Mouse (Mus musculus) cerebellum, postnatal 25 days (tissue): ENCODE results near the gene Prkn.

Experiments used
- DNase-seq, 2 experiments: peaks; one replicate each; pipeline ENCODE4 v3.0.0; 2021; ENCODE audit warnings: mixed read lengths in 2 of 2

The Prkn gene

GRCm38 (mm10) chr17:11664610-11665345 lies 824.6 kb downstream of the Prkn start:
- peak; percentile 8 to 14 for DNase-seq

GRCm38 (mm10) chr17:11679716-11680115 lies 839.5 kb downstream of the Prkn start:
- no peak for DNase-seq

- no peak for DNase-seq
Measured at GRCm38 (mm10) chr17:11680456-11680855, 840.3 kb downstream of the Prkn start.

- DNase-seq, result no peak
Measured at GRCm38 (mm10) chr17:11681825-11682372, 841.7 kb downstream of the Prkn start.

GRCm38 (mm10) chr17:11705005-11705404 lies 864.8 kb downstream of the Prkn start:
- no peak for DNase-seq

GRCm38 (mm10) chr17:11705761-11706160 lies 865.6 kb downstream of the Prkn start:
- no peak for DNase-seq

- no peak for DNase-seq
Measured at GRCm38 (mm10) chr17:11712066-11712465, 871.9 kb downstream of the Prkn start.

- no peak for DNase-seq
Measured at GRCm38 (mm10) chr17:11719801-11720200, 879.6 kb downstream of the Prkn start.

- no peak for DNase-seq
Measured at GRCm38 (mm10) chr17:11721906-11722305, 881.7 kb downstream of the Prkn start.

GRCm38 (mm10) chr17:11722478-11722877 lies 882.3 kb downstream of the Prkn start:
- no peak for DNase-seq

GRCm38 (mm10) chr17:11724135-11724534 lies 884.0 kb downstream of the Prkn start:
- DNase-seq, result no peak

GRCm38 (mm10) chr17:11727101-11727500 lies 886.9 kb downstream of the Prkn start:
- DNase-seq, result no peak

- DNase-seq, result no peak
Measured at GRCm38 (mm10) chr17:11728294-11728693, 888.1 kb downstream of the Prkn start.

GRCm38 (mm10) chr17:11730656-11731594 lies 890.7 kb downstream of the Prkn start:
- DNase-seq, result no peak

- no peak for DNase-seq
Measured at GRCm38 (mm10) chr17:11735158-11735877, 895.1 kb downstream of the Prkn start.

GRCm38 (mm10) chr17:11736531-11736930 lies 896.3 kb downstream of the Prkn start:
- no peak for DNase-seq

- DNase-seq, result no peak
Measured at GRCm38 (mm10) chr17:11737905-11738304, 897.7 kb downstream of the Prkn start.

GRCm38 (mm10) chr17:11740716-11741115 lies 900.5 kb downstream of the Prkn start:
- no peak for DNase-seq

- no peak for DNase-seq
Measured at GRCm38 (mm10) chr17:11741161-11741560, 901.0 kb downstream of the Prkn start.

- no peak for DNase-seq
Measured at GRCm38 (mm10) chr17:11751251-11751650, 911.1 kb downstream of the Prkn start.

- DNase-seq, result no peak
Measured at GRCm38 (mm10) chr17:11752686-11753085, 912.5 kb downstream of the Prkn start.

- DNase-seq, result no peak
Measured at GRCm38 (mm10) chr17:11765117-11765516, 924.9 kb downstream of the Prkn start.

GRCm38 (mm10) chr17:11765581-11765980 lies 925.4 kb downstream of the Prkn start:
- DNase-seq, result no peak
